Comparison of ENCODE assay signal across 8 mouse cellular contexts in the genomic region with DNA sequence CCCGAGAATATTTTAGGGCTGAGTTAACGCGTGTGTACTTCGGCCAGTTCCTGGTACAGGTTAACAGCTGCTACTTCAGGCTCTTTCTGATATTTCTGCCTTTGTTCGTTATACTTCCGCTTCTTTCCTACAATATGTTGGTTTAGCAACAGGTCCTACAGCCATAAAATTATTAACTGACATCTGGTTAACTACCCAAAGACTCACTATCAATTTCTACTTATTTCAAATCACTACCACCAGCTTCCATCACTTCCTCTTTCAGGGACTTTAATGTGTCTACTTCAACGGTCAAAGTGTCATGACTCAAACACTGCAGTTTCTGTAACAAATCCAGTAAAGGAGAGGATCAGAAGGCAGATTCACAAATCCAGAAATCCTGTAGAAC. TPM values are rescaled to one million over a fixed set of nuclear protein-coding genes. Genes with fewer than 3 reads are reported as not detected.
DNase-seq lines count a peak whose midpoint lies in the region; ATAC-seq and TF ChIP-seq lines count a peak whose summit lies in the region.

No protein-coding gene starts in this region.

- H3K9ac ChIP-seq in forebrain, embryonic 14.5 days (ENCODE audit: low read length) = peak overlapping the region; percentile 95
- peak overlapping the region; percentile 31; the same call in 1 of the 2 replicates for H3K9ac ChIP-seq in liver, embryonic 14.5 days (replicated peaks)

- no peaks in the 10 kb centered on the region; the same call in 1 of the 2 replicates for H3K4me1 ChIP-seq in spleen, adult 2 months (ENCODE audit: control insufficient read depth, insufficient read depth, insufficient read length)
- no peaks in the 10 kb centered on the region; the same call in 1 of the 2 replicates for H3K4me1 ChIP-seq in forebrain, embryonic 14.5 days (ENCODE audit: control insufficient read depth, insufficient read depth, low read length)
- H3K4me1 ChIP-seq in liver, embryonic 14.5 days (replicated peaks; ENCODE audit: control insufficient read depth in 2 of 2, insufficient read depth in 2 of 2, low read length in 1 of 2) = peaks cover 0 to 4% of the 10 kb centered on the region in 2 experiments; a peak in 1 of 4 replicates

- peak; percentile 27 for ATAC-seq in forebrain, embryonic 14.5 days
- ATAC-seq in liver, embryonic 14.5 days (ENCODE audit: insufficient read depth) = no peak

- H3K27me3 ChIP-seq in spleen, adult 2 months (ENCODE audit: control insufficient read depth, insufficient read depth, low read length) = no peaks in the 10 kb centered on the region
- no peaks in the 10 kb centered on the region for H3K27me3 ChIP-seq in forebrain, embryonic 14.5 days (replicated peaks; ENCODE audit: control insufficient read depth, insufficient read depth, low read length)
- no peaks in the 10 kb centered on the region for H3K27me3 ChIP-seq in liver, embryonic 14.5 days (ENCODE audit: control insufficient read depth, insufficient read depth, low read length)

- peaks cover 3% of the 10 kb centered on the region for H3K36me3 ChIP-seq in spleen, adult 2 months (ENCODE audit: control insufficient read depth, insufficient read depth, low read length)
- peaks cover 12% of the 10 kb centered on the region; the same call in 1 of the 2 replicates for H3K36me3 ChIP-seq in forebrain, embryonic 14.5 days (ENCODE audit: control insufficient read depth, insufficient read depth, low read length)
- H3K36me3 ChIP-seq in liver, embryonic 14.5 days (replicated peaks; ENCODE audit: control insufficient read depth, insufficient read depth, low read depth) = no peaks in the 10 kb centered on the region

- H3K9me3 ChIP-seq in forebrain, embryonic 14.5 days (replicated peaks; ENCODE audit: control insufficient read depth, low read length) = no peaks in the 10 kb centered on the region
- H3K9me3 ChIP-seq in liver, embryonic 14.5 days (ENCODE audit: control insufficient read depth, low read length) = no peaks in the 10 kb centered on the region

- DNase-seq in spleen, adult 2 months (ENCODE audit: low read depth in 1 of 2, low spot score in 2 of 2) = no peak
- DNase-seq in spleen, postnatal 4 days (ENCODE audit: low spot score in 2 of 2) = no peak
- DNase-seq in forebrain, embryonic 14.5 days (ENCODE audit: low spot score) = no peak
- no peak for DNase-seq in liver, embryonic 14.5 days (ENCODE audit: low read depth in 3 of 3, low spot score in 3 of 3)
- DNase-seq in c-Kit-positive CD71-positive TER-119-positive erythroid progenitor cells, embryonic 14.5 days (ENCODE audit: low spot score) = no peak
- DNase-seq in right cerebral cortex, postnatal 25 days = no peak
- DNase-seq in gastrocnemius, adult 8-10 months (ENCODE audit: low spot score in 2 of 2) = no peak
- DNase-seq in adrenal gland, postnatal 4 days (ENCODE audit: low spot score in 2 of 2) = no peak

- peak overlapping the region; percentile 88; the same call in 1 of the 2 replicates for H3K27ac ChIP-seq in spleen, adult 2 months (ENCODE audit: insufficient read depth, low read length)
- H3K27ac ChIP-seq in forebrain, embryonic 14.5 days (ENCODE audit: low read depth, low read length) = 0 out of 2 replicates have a peak overlapping the region, but pooled peaks have one; percentile 21
- peak overlapping the region; percentile 83 for H3K27ac ChIP-seq in liver, embryonic 14.5 days

- 2% methylated on average over 7 of the region's 7 CpGs for WGBS in spleen, adult 2 months
- 59% methylated on average over 7 of the region's 7 CpGs for WGBS in forebrain, embryonic 14.5 days
- WGBS in liver, embryonic 14.5 days (ENCODE audit: insufficient replicate concordance) = 17% methylated on average over 7 of the region's 7 CpGs

- TF ChIP-seq POLR2A in spleen, adult 2 months (IDR thresholded peaks at IDR 0.05; ENCODE audit: low read depth, low read length) = no peak

- TF ChIP-seq EP300 in liver, embryonic 14.5 days (IDR thresholded peaks at IDR 0.05; ENCODE audit: low read depth) = no peak

- no peak for TF ChIP-seq CTCF in spleen, adult 2 months (IDR thresholded peaks at IDR 0.05; ENCODE audit: extremely low read depth, insufficient read depth, insufficient read length, insufficient replicate concordance)
- no peak for TF ChIP-seq CTCF in liver, embryonic 14.5 days (IDR thresholded peaks at IDR 0.05; ENCODE audit: low read depth)

- H3K4me2 ChIP-seq in forebrain, embryonic 14.5 days (ENCODE audit: low read length) = peak overlapping the region; percentile 75
- peak overlapping the region; percentile 83 for H3K4me2 ChIP-seq in liver, embryonic 14.5 days (ENCODE audit: low read depth)

- H3K4me3 ChIP-seq in spleen, adult 2 months (ENCODE audit: extremely low read depth, insufficient read depth, insufficient read length) = peak overlapping the region; percentile 30; the same call in 1 of the 2 replicates
- peak overlapping the region; percentile 73 for H3K4me3 ChIP-seq in forebrain, embryonic 14.5 days (ENCODE audit: low read depth, low read length)
- H3K4me3 ChIP-seq in liver, embryonic 14.5 days (ENCODE audit: insufficient read depth in 1 of 2, low read depth in 2 of 2, low read length in 2 of 2) = peak overlapping the region; percentile 77 to 86; a peak in 3 of 4 replicates

RNA-seq across cellular contexts. Expression of gene Dnajc10, which starts 0.4 kb away (rescaled TPM):
- polyA plus RNA-seq in spleen, adult 2 months (2012; rRNA removed) = 10.3 and 10.6 TPM in 2 replicates
- 60.7 and 62.5 TPM in 2 replicates for polyA plus RNA-seq in forebrain, embryonic 14.5 days (2014; fragmentation: Nextera tagmentation; extraction: Ambion mirVana)
- 6.2 and 9.0 TPM in 2 replicates for polyA plus RNA-seq in liver, embryonic 14.5 days (2012; rRNA removed)
- polyA plus RNA-seq in liver, embryonic 14.5 days (2014; fragmentation: Nextera tagmentation; extraction: Ambion mirVana) = 18.0 and 19.5 TPM in 2 replicates
- total RNA-seq in gastrocnemius, adult 8-10 months (2022) = 10 to 100 TPM; 21.7 to 25.0 (median 24.2) TPM
- total RNA-seq in adrenal gland, postnatal 4 days (2021) = 10 to 100 TPM; 68.5 to 74.9 TPM

RNA-seq across cellular contexts. Expression of gene Prdx6b, which starts 22.6 kb away (rescaled TPM):
- polyA plus RNA-seq in spleen, adult 2 months (2012; rRNA removed) = not detected in 2 replicates
- not detected in 2 replicates for polyA plus RNA-seq in forebrain, embryonic 14.5 days (2014; fragmentation: Nextera tagmentation; extraction: Ambion mirVana)
- polyA plus RNA-seq in liver, embryonic 14.5 days (2012; rRNA removed) = not detected in 2 replicates
- polyA plus RNA-seq in liver, embryonic 14.5 days (2014; fragmentation: Nextera tagmentation; extraction: Ambion mirVana) = not detected in 2 replicates
- not detected for total RNA-seq in gastrocnemius, adult 8-10 months (2022)
- total RNA-seq in adrenal gland, postnatal 4 days (2021) = not detected

Comparison
In these comparisons a context has a peak if more than half of its experiments do, and no peak if none do; other contexts are left out.
1. H3K27ac ChIP-seq: peak in every context shown above with its lines; median percentile 88 in spleen, adult 2 months; 83 in liver, embryonic 14.5 days; 21 in forebrain, embryonic 14.5 days.
2. H3K4me3 ChIP-seq: peak in every context shown above with its lines; median percentile 82 in liver, embryonic 14.5 days; 73 in forebrain, embryonic 14.5 days; 30 in spleen, adult 2 months.